Mouse (Mus musculus) urinary bladder, postnatal 10 days (tissue): ENCODE measurements around the gene Rab11fip3.

Experiments used
- DNase-seq: peaks from one replicate; pipeline ENCODE4 v3.0.0; 2022; ENCODE audit warnings: low spot score

The Rab11fip3 gene

GRCm38 (mm10) chr17:25990331-25990730 lies 79.0 kb downstream of the Rab11fip3 start:
- no peak for DNase-seq

DNA sequence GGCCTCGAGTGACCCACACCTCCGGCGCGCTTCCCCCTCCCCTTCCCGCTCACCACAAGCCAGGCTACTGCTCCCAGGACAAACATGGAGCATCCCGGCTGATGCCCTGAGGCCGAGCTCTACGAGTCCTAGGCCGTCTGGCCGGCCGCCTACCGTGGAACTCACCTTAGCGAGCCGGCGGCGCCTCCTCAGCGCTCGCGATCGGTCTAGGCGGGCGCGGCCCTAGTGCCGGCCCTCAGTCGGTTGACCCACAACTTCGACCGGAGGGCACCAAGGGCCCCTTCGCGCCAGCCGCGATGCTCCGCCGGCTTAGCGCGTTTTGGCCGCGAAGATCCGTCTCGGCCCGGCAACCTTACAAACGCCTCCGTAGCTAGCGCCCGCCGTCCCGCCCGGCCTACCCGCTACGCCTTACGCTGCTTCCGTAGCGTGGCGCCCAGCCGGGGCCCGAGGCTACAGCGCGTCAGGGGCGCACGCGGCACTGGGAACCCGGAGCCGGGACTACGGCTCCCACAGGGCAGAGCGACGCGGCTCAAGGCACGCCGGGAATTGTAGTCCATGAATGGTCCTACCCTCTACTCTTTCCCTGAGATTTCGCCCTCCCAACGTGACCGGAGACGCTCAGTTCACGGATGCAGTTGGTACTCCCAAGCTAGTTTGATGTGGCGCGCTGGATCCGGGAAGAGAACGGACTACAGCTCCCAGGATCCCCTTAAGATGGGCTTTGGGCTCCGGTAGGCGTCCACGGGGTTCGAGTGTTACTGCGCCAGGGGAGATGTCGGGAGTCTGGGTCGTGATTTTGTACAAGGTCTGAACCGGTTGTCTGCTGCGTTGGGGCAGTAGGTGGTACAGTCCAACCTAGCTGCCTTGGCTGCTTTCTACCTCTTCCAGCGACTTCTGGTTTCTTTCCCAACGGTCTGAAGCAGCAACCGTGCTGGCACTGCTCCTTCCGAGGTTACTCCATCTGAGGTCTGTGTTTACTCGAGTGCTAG lies 83.8 kb downstream of the Rab11fip3 start, which contains the start of gene Capn15:
Capn15 (minus strand) TSS at position 491 of the 989 bp plus-strand sequence.
- DNase-seq = peak; percentile 67

DNA sequence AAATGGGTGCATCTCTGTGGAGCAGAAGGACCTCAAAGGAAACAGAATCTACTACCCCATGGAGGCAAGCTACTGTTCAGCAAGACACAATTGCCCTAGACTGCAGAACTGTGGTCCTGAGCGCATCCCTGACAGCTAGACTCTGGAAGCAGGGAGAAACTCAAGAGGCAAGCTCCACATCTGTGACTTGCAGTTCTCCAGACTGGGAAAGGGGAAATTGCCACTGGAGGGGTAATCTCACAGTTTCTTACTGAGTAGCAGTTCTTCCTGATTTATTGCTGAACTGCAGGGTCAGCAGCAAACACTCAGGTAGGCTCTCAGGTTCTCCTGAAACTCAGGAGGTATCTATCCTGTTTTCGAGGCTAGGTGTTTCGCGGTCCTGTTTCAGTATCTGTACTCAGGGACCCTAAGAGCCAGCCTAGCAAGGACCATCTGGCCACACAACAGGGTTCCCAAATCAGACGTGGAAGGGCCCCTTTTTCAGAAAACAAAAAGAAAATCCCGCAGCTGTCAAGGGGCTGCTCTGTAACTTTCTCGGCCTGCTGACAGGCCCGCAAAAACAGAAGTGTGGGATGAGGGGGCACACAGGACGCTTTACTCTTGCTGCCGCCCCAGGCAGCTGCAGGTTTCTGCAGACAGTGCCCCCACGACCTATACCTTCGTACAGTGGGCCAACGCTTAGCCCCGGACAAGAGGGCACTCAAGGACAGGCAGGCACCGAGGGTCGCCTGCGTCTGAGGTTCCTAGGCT lies 84.6 kb downstream of the Rab11fip3 start:
- no peak for DNase-seq

DNA sequence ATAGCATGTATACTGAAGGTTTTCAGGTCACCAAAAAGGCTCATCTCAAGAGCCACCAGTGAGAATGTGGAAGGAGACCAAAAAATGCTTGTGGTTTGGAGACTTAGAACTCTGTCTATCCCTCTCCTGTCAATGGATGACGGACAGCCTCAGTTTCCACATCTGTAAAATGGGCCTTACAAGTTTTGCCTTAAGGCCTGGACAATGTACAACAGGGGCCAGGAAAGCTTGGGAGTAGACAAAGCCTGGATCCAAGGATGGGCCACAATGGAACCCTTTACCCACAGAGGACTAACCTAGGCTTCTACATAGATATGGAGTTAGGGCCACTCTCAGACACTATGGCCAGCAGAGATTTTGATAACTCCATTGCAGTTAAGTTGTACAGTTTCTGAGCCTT lies 85.3 kb downstream of the Rab11fip3 start:
- DNase-seq = no peak

DNA sequence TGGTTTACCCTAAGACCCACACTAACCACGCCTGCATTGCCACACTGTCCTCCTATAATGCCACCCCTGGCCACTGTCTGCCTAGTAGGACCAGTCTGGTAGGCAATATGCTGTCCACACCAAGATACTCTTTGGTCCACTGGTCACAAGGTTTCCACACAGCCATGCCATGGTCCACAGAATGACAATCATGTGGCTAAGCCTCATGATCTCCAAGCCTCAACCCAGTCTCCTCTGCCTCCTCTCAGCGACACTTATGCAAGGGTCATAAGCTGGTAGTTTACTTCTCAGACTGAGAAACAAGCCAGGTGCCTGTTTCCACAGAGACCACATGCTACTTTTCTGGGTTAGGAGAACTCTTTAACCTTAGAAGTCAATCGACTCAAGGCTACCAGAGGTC lies 86.4 kb downstream of the Rab11fip3 start:
- no peak for DNase-seq

- DNase-seq = no peak
Observed at GRCm38 (mm10) chr17:25980854-25981253, 88.5 kb downstream of the Rab11fip3 start.

GRCm38 (mm10) chr17:25979829-25980738 lies 89.3 kb downstream of the Rab11fip3 start:
- DNase-seq = no peak

GRCm38 (mm10) chr17:25970954-25971707 lies 98.2 kb downstream of the Rab11fip3 start:
- no peak for DNase-seq

- no peak for DNase-seq
Observed at GRCm38 (mm10) chr17:25970448-25970847, 98.9 kb downstream of the Rab11fip3 start.

- DNase-seq = no peak
Observed at GRCm38 (mm10) chr17:25968176-25968575, 101.2 kb downstream of the Rab11fip3 start.

DNA sequence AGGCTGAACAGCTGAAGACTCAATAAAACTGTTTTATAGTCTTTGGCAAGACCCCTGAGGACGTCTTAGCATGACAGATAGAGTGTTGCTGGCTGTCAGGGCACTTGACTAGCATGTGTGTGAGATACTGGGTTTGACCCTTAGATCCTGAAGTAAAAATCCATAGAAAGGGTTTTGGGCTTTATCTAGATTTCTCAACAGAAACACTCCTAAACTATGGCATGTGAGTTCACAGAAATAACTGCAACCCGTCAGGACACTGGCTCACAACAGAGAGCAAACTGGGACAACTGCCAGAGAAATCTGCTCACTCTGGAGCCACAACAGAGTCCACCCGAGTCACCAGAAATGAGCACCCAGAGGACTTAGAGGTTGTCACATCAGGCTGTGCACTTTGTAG lies 101.7 kb downstream of the Rab11fip3 start:
- DNase-seq = no peak

DNA sequence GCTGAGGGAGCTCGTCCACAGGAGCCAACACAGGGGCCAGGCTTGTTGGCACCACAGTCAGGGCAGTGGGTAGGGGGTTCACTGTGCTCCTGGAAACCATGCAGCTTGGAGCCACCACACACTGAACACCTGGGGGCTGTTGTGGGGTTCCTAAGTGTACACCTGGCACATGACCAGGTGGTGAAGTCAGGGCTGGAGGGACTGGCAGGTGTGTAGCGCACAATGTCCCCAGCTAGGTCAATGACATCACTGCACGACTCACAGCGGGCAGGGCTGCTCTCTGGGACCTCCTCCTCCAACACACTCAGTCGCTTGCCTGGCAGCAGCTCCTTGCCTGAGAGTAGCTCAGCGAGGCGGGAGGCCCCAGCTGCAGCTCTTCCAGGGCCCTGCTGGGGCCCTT lies 105.1 kb downstream of the Rab11fip3 start:
- DNase-seq = no peak

DNA sequence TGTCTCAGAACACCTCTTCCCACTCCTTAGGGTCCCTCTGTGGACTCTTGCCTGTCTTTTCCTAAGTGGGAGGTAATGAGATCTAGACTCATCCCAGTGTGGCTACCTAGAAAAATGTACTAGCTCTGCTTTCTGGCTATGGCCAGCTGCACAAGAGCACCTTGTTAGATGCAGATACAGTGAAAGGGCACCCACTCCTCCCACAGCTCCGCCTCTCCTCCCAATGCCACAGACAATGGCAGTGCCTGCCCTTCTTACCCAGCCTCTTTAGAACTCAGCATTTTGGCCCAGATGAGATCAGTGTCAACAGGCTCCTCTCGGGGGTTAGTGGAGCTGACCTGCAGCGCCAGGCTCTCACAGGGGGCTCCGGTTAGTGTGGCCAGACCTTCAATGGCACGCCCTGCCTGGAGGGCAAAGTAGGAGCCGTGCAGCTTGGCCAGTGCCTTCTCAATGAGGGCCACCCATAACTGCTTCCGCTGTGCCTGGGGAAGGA lies 106.9 kb downstream of the Rab11fip3 start:
- DNase-seq = no peak

GRCm38 (mm10) chr17:25961566-25961965 lies 107.8 kb downstream of the Rab11fip3 start:
- DNase-seq = no peak

DNA sequence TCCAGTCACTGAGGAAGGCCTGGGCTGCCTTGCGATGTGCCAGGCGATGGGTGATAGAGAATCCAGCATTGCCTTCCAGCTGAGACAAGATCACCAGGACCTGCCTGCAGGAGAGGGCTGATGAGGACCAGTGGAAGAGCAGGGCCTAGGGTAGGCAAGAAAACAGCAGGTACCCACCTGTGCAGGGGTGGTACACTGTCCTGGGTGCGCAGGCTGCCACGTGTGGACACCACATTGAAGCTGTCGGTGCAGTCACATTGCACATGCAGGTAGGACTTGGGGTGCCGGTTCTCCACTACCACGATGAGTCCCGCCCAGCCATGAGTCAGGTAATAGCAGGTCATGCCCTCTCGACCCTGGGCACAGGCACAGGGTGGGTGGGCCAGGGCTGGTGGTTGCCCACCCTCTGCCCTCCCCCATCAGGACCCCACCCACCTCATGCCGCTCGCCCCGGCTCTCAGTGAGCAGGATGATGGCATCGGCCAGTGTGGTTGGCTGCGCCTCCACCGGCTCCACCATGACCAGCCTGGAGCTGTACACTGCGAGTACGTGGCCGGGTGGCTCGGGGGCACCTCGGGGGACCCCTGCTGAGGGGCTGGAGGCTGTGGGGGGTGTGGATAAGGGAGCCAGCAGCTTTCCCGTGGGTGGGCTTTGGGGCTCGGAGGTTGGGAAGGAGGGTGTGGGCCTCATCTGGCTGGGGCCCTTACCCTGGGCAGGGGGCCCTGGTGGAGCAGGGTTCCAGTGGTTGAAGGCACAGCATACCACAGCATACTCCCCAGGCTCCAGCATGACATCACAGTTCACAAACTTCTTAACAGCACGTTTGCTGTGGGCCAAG lies 109.5 kb downstream of the Rab11fip3 start:
- no peak for DNase-seq

DNA sequence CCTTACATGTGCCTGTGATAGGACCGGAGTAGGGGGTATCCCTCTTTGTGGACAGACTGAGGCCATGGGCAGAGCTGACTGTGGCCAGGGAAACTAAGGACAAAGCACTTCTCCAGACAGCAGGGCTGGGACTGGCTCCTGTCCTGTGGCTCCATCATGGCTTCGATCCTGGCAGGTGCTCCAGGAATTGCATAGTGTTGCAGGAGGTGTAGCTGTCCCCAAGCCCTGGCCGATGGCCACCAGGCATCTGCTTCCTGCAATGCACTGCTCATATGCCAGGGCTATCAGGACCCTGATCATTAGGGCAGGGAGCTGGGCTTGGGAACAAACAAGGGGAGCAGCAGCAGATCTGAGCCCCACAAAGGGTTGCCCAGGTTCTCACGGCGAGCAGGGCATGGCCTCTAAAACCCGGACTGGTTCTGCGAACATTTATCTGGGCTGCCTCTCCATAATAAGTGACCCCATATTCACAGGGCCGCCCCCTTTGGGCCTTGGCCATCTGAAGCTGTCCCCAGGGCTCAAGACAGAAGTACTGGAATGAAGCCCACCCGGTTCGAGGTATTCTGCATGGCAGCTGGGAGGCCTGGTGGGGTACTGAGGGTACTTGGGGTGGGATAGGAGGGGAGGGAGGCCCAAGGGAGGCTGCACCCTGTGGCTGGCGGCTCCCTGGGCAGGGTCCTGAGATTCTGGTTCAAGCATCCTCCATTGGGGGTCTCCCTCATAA lies 110.4 kb downstream of the Rab11fip3 start:
- DNase-seq = no peak

- no peak for DNase-seq
Observed at GRCm38 (mm10) chr17:25957586-25958051, 111.7 kb downstream of the Rab11fip3 start.

DNA sequence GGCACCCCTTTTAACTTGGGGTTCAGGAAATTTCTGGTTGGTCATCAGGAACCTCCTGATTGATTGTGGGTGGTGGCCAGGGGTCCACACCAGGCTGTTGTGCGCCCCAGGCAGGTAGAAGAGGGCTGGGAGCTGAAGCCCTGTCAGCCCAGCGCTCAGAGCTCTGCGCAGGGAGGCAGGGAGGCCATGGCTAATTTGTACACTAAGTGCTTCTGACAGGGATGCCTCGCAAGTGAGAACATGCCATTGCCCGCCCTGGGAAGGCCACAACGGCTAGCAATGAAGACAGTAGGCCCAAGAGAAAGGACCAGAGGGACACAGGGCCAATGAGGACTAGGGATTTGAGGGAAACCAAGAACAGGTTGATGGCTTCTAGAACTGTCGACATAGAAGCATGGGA lies 112.7 kb downstream of the Rab11fip3 start:
- DNase-seq = no peak

- DNase-seq = no peak
Observed at GRCm38 (mm10) chr17:25956201-25956600, 113.2 kb downstream of the Rab11fip3 start.
